Mouse (Mus musculus) neural tube, embryonic 15.5 days (tissue): ENCODE measurements at regions not wholly inside any gene's neighbourhood (a gene's known extent, or its start where the extent isn't known, plus 50 kb on each side); places are given as distances from the start of the nearest gene placed in this dataset.

ENCODE experiments used
- ATAC-seq: fragments of 200-750 bp; cut with Nextera tagmentation; 2 replicates; pipeline ENCODE4 v1.8.0; 2017; ENCODE audit warnings: mild to moderate bottlenecking, moderate TSS enrichment, moderate library complexity; ENCODE audit not compliant: low FRiP score
- H3K27ac ChIP-seq: fragments of 300-500 bp; sonication (generic); replicated peaks from 2 replicates; pipeline ENCODE4 v1.5.1; 2015; ENCODE audit warnings: mild to moderate bottlenecking, inconsistent platforms
- H3K27me3 ChIP-seq: fragments of 300-500 bp; sonication (generic); replicated peaks from 2 replicates; pipeline ENCODE4 v1.6.1; 2015; ENCODE audit warnings: inconsistent platforms
- H3K36me3 ChIP-seq: fragments of 300-500 bp; sonication (generic); 2 replicates; pipeline ENCODE4 v1.6.1; 2015; ENCODE audit warnings: inconsistent platforms
- H3K4me1 ChIP-seq: fragments of 300-500 bp; sonication (generic); 2 replicates; pipeline ENCODE4 v1.6.1; 2015; ENCODE audit warnings: inconsistent platforms
- H3K4me2 ChIP-seq: fragments of 300-500 bp; sonication (generic); 2 replicates; pipeline ENCODE4 v1.6.1; 2015; ENCODE audit warnings: inconsistent platforms, mild to moderate bottlenecking, moderate library complexity
- H3K4me3 ChIP-seq: fragments of 300-500 bp; sonication (generic); replicated peaks from 2 replicates; pipeline ENCODE4 v1.5.1; 2015; ENCODE audit warnings: mild to moderate bottlenecking, inconsistent platforms
- H3K9ac ChIP-seq: fragments of 300-500 bp; sonication (generic); replicated peaks from 2 replicates; pipeline ENCODE4 v1.6.1; 2015; ENCODE audit warnings: mild to moderate bottlenecking, inconsistent platforms
- H3K9me3 ChIP-seq: fragments of 300-500 bp; sonication (generic); replicated peaks from 2 replicates; pipeline ENCODE4 v1.6.1; 2016; ENCODE audit warnings: inconsistent platforms
- WGBS: fragments of 180-500 bp; shearing (Covaris S2); methylation state at CpG from one replicate; pipeline ENCODE4 v1.1.7; 2015; ENCODE audit warnings: mixed read lengths; 5-methylcytosine and 5-hydroxymethylcytosine counted together

DNA sequence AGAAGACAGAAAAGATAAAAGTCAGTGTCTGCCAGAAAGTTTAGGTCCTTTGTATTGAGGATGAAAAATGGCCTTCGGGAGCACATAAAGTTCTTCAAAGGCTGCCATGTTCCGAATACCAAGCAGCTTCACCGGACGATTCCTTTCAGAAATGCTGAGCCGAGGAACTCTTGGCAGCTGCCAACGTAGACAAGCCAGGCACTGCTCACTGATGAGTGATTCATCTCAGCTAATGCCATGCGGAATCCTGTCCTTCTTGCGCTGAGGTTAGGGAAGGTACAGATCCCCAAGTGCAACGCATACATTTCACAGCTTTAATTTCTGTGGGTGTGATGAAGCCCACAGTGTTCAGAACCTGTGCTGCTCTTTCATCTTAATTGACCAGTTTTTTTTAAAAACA is 360.7 kb upstream of the Pdcd1 start:
- Histone ChIP-seq H3K36me3 (no peaks in the 10 kb centered on the region), H3K27me3 (no peaks in the 10 kb centered on the region), H3K9me3 (no peaks in the 10 kb centered on the region), H3K4me1 (peaks cover 6% of the 10 kb centered on the region), H3K4me2 (peak overlapping the region; percentile 31), H3K4me3 (no peak overlapping the region), H3K27ac (0 out of 2 replicates have a peak overlapping the region, but pooled peaks have one; percentile 3), H3K9ac (no peak overlapping the region)
- WGBS, result 15% methylated on average over 9 of the region's 9 CpGs
- ATAC-seq, result peak; percentile 55; the same call in 1 of the 2 replicates

DNA sequence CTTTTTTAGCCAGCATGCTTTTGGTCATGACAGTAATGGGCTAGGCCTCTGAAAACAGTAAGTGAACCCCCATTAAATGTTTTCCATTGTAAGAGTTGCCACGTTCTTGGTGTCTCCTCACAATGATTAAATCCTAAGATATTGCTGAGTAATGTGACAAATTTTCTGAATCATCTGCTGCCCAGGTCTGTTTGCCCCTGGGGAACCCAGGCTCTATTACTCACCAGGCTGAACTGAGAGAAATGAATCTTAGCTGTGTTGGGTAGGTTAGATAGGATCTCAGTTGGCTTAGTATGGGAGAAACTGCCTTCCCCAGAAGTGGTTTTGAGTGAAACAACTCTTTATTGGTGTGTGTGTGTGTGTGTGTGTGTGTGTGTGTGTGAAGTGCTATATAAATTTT is 314.3 kb upstream of the Pdcd1 start:
- no peak for ATAC-seq
- no peak overlapping the region for H3K9ac ChIP-seq
- H3K4me2 ChIP-seq, result no peak overlapping the region
- WGBS, result 95% methylated on average over 1 of the region's 1 CpGs
- H3K36me3 ChIP-seq, result no peaks in the 10 kb centered on the region
- H3K4me3 ChIP-seq, result no peak overlapping the region
- no peaks in the 10 kb centered on the region for H3K27me3 ChIP-seq
- no peaks in the 10 kb centered on the region for H3K4me1 ChIP-seq
- H3K27ac ChIP-seq, result no peak overlapping the region
- H3K9me3 ChIP-seq, result no peaks in the 10 kb centered on the region

DNA sequence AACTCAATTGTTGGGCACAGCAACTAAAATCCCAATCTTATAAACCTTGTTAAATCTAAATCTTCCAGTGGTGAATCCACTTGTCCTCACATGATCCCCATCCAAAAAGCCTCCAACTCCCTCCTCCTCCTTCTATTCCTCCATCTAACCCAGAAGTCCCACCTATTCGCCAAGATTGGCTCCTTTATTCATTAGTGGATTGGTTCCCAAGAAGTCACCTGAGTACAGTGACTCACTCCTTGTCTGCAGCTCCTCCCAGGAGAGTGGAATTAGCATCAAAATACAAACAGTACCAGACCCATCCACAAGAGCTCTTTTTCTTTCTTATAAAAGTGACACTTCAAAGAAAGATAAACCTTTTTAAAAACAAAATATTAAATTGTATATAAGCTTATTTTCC is 304.6 kb upstream of the Pdcd1 start:
- 69% methylated on average over 1 of the region's 1 CpGs for WGBS
- H3K4me1 ChIP-seq, result no peaks in the 10 kb centered on the region
- H3K36me3 ChIP-seq, result no peaks in the 10 kb centered on the region
- H3K9me3 ChIP-seq, result no peaks in the 10 kb centered on the region
- H3K27ac ChIP-seq, result no peak overlapping the region
- no peaks in the 10 kb centered on the region for H3K27me3 ChIP-seq
- no peak overlapping the region for H3K4me2 ChIP-seq
- no peak overlapping the region for H3K9ac ChIP-seq
- H3K4me3 ChIP-seq, result no peak overlapping the region
- ATAC-seq, result no peak

DNA sequence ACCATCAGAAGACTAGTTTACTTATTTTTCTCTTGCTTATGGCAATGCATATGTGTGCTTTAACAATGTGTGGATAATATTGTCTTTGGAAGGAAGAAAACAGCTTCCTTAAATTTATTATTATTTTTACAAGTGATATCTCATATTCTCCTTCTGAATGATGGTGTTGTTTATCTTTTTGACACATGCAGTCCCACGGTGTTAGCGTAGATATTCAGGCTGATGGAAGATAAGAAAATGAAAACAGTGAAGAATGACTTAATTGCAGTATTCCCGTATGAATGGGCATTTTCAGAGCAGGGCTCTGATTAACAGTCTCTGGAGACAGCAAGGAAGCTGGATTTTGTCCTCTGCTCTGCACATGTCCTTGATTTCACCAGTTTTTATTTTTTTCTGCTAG is 303.5 kb upstream of the Pdcd1 start:
- H3K9me3 ChIP-seq, result no peaks in the 10 kb centered on the region
- 67% methylated on average over 3 of the region's 3 CpGs for WGBS
- H3K9ac ChIP-seq, result no peak overlapping the region
- H3K27ac ChIP-seq, result no peak overlapping the region
- no peak overlapping the region for H3K4me2 ChIP-seq
- H3K36me3 ChIP-seq, result no peaks in the 10 kb centered on the region
- H3K27me3 ChIP-seq, result no peaks in the 10 kb centered on the region
- H3K4me3 ChIP-seq, result no peak overlapping the region
- ATAC-seq, result no peak
- no peaks in the 10 kb centered on the region for H3K4me1 ChIP-seq

DNA sequence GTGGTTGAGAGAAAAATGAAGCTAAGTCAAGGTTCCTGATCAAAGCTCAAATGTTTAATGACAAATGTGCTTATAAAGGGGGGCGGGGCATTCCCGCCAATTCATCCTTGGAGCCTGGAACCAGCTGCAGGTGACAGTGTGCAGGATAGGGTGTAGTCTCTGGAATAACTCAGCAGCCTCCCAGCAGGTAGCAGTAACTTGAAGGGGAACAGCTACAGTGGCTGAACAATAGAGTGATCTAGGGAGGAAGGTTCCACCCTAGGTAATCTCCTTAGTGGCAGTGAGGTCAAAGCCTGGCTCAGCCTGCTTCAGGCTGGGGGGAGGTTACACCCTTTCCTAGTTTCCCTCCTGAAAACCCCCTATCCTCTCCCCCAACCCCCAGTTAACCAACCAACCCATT is 290.2 kb upstream of the Pdcd1 start:
- no peaks in the 10 kb centered on the region for H3K9me3 ChIP-seq
- no peak for ATAC-seq
- no peaks in the 10 kb centered on the region for H3K27me3 ChIP-seq
- 93% methylated on average over 2 of the region's 2 CpGs for WGBS
- no peak overlapping the region for H3K27ac ChIP-seq
- H3K36me3 ChIP-seq, result no peaks in the 10 kb centered on the region
- no peaks in the 10 kb centered on the region for H3K4me1 ChIP-seq
- no peak overlapping the region for H3K4me3 ChIP-seq
- no peak overlapping the region for H3K4me2 ChIP-seq
- no peak overlapping the region for H3K9ac ChIP-seq

DNA sequence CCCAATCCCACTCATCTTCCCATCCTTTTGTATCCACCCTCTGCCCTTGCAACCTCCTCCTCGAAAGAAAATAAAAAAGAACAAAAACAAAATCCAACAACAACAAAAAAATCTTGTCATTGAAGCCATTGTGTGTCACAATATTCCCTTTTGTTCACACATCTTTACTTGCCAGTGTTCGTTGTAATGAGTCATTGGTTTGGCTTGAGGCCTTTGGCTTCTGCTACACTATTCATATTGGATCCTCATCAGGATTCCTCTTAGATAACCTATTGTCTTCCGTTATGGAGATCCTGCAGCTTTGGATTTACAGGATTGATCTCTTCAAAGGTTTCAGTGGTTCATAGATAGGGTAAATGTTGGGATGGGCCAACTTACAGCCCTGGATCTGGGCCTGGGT is 288.9 kb upstream of the Pdcd1 start:
- WGBS, result 84% methylated on average over 3 of the region's 3 CpGs

DNA sequence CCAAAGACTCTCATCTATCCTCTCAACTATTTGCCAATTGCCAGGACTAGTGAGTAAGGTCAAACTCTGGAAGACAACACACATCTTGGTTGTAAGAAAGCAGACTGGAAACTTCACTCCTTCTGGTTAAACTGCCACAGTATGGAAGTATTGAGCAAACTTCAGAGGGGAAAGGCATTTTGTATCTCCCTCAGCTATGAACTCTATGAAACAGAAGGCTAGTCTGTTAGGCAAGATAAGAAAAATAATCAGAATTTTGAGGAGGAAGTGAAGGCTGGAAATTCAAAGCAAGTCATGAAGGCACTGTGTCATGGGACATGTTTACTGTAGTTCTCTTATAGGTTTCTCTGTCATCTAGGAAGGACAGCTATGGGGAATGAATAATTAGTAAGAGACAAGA is 265.7 kb upstream of the Pdcd1 start:
- no peak for ATAC-seq
- no peak overlapping the region for H3K4me3 ChIP-seq
- no peak overlapping the region for H3K27ac ChIP-seq
- H3K9me3 ChIP-seq, result no peaks in the 10 kb centered on the region
- no peaks in the 10 kb centered on the region for H3K36me3 ChIP-seq
- H3K27me3 ChIP-seq, result no peaks in the 10 kb centered on the region
- H3K4me2 ChIP-seq, result no peak overlapping the region
- H3K4me1 ChIP-seq, result no peaks in the 10 kb centered on the region
- H3K9ac ChIP-seq, result no peak overlapping the region

More for the DNA sequence above, 288.9 kb upstream of the Pdcd1 start:
- H3K4me2 ChIP-seq, result no peak overlapping the region
- H3K9me3 ChIP-seq, result no peaks in the 10 kb centered on the region
- no peak overlapping the region for H3K4me3 ChIP-seq
- no peaks in the 10 kb centered on the region for H3K4me1 ChIP-seq
- H3K9ac ChIP-seq, result no peak overlapping the region
- no peak overlapping the region for H3K27ac ChIP-seq
- no peaks in the 10 kb centered on the region for H3K36me3 ChIP-seq
- no peaks in the 10 kb centered on the region for H3K27me3 ChIP-seq
- ATAC-seq, result no peak

DNA sequence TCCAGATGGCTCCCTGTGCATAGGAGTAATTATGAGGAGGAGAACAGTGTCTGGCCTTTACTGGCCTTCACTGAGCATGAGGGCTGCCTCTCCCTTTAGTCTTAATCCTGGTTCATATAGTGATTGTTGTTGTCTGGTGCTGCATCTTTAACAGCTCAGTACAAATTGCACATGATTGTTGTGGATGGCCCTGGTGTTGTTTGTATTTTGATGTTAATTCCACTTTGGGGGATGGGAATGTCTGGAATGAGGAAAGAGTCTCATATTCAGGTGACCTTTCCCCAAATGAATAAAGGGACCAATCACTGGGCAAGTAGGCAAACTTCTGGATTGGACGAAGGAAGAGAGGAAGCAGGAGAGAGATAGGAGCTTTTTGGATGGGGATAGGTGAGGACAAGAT is 246.0 kb upstream of the Pdcd1 start:
- no peaks in the 10 kb centered on the region for H3K27me3 ChIP-seq
- no peak overlapping the region for H3K4me3 ChIP-seq
- WGBS, result 85% methylated on average over 1 of the region's 1 CpGs
- no peak for ATAC-seq
- no peak overlapping the region for H3K27ac ChIP-seq
- H3K9ac ChIP-seq, result no peak overlapping the region
- no peaks in the 10 kb centered on the region for H3K9me3 ChIP-seq
- no peak overlapping the region for H3K4me2 ChIP-seq
- no peaks in the 10 kb centered on the region for H3K4me1 ChIP-seq
- no peaks in the 10 kb centered on the region for H3K36me3 ChIP-seq

DNA sequence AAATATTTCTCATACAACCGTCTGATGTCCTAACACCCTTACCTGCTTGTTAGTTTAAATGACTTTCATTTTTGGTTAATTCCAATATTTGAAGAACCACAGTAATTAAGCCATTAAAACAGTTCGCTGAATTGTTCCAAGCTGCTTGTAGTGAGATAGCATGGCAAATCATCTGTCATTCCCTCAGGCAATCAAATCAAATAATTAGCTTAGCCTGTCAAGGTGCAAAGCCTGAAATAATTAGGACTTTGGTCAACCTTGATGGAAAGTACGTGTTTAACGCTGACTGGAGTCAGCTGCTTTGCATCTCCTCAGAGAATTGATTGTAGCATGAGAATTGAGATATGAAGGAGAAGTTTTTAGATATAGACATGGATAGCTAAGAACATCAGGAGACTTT is 220.2 kb upstream of the Pdcd1 start:
- WGBS, result 77% methylated on average over 4 of the region's 4 CpGs

DNA sequence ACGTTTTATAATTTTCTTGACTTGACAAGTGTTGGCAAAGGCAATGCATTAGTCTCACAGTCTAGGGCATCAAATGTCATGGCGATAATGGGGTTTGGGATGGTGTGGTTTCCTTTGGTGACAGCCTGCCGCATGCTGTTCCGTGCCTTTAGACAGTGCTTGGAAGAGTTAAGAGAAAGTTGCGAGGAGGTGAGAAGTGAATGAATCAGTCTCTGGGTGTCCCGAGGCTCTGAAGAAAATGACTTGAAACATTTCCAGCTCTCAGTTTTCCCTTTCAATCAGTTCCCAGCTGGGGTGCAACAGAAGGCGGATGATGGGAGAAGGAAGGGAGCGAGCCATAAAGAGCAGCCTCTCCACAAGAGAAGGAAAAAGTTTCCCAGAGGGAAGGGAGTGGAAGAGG is 211.0 kb upstream of the Pdcd1 start:
- no peak for ATAC-seq
- Histone ChIP-seq H3K9me3 (no peaks in the 10 kb centered on the region), H3K27me3 (no peaks in the 10 kb centered on the region), H3K4me1 (no peaks in the 10 kb centered on the region), H3K9ac (no peak overlapping the region), H3K27ac (no peak overlapping the region), H3K4me2 (no peak overlapping the region), H3K36me3 (no peaks in the 10 kb centered on the region), H3K4me3 (no peak overlapping the region)
- 77% methylated on average over 8 of the region's 8 CpGs for WGBS

More for the DNA sequence above, 220.2 kb upstream of the Pdcd1 start:
- Histone ChIP-seq H3K27ac (no peak overlapping the region), H3K36me3 (no peaks in the 10 kb centered on the region), H3K9me3 (no peaks in the 10 kb centered on the region), H3K4me2 (no peak overlapping the region), H3K27me3 (no peaks in the 10 kb centered on the region), H3K9ac (no peak overlapping the region), H3K4me1 (no peaks in the 10 kb centered on the region), H3K4me3 (no peak overlapping the region)
- no peak for ATAC-seq

DNA sequence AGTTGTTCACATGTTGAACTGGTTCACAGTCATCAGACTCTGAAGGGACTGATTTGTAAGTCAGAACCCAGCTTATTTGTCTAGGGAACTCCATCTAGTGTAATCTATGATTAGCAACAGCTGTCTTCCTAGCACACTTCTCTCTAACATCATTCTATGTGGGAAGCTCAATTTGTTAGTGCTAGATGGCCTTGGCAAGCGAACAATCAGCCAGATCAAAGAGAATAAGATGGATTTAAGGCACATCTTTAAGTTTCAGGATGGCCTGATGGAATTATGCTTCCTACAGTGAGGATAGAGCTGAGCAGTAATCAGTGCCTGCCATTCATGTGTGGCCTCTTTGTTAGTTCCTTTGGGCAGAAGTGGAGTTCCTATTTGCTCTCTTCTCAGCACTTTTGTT is 183.1 kb upstream of the Pdcd1 start:
- H3K36me3 ChIP-seq, result no peaks in the 10 kb centered on the region
- WGBS, result 77% methylated on average over 1 of the region's 1 CpGs

DNA sequence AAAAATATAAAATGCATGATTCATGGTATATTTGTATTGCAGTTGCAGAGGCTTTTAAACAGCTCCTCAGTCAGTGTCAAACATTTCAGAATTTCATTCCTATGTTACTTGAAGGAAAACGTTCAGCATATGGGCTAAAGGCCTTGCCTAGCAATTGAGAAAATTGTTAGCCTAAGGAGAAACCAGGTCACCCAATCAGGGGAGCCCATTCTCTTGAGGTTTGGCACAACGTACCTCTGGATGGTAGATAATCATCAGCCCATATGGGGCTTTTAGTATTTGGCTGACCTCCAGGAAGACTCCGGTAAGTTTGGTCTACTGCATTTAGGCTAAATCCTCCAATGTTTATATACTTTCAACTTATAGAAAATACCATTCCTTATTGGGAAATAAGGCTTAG is 168.7 kb upstream of the Pdcd1 start:
- Histone ChIP-seq H3K9me3 (no peaks in the 10 kb centered on the region), H3K4me2 (no peak overlapping the region), H3K27ac (no peak overlapping the region), H3K36me3 (no peaks in the 10 kb centered on the region), H3K27me3 (no peaks in the 10 kb centered on the region), H3K4me1 (no peaks in the 10 kb centered on the region), H3K9ac (no peak overlapping the region), H3K4me3 (no peak overlapping the region)
- no peak for ATAC-seq
- 56% methylated on average over 3 of the region's 3 CpGs for WGBS

More for the DNA sequence above, 183.1 kb upstream of the Pdcd1 start:
- no peaks in the 10 kb centered on the region for H3K9me3 ChIP-seq
- no peak overlapping the region for H3K4me2 ChIP-seq
- no peak for ATAC-seq
- H3K27ac ChIP-seq, result no peak overlapping the region
- no peaks in the 10 kb centered on the region for H3K4me1 ChIP-seq
- no peak overlapping the region for H3K9ac ChIP-seq
- H3K4me3 ChIP-seq, result no peak overlapping the region
- H3K27me3 ChIP-seq, result no peaks in the 10 kb centered on the region

DNA sequence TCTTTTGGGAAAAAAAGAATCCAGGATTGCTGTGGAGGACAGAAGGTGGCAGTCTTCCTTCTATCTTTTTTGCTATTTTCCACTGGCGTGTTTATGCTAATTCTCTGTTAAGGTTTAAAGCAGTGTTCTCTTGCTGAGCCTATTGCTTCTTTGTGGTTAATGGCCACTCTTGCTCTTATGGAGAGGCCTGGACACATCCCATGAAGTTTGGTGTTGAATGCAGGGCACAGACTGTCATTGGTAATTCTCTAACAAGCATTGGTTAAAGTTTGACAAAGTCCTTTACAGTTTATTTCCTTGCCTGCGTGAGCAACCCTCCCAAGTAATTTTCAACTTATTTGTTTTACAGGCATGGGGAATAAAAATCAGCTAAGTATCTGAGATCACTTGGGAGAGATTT is 165.1 kb upstream of the Pdcd1 start:
- no peak overlapping the region for H3K9ac ChIP-seq
- H3K4me3 ChIP-seq, result no peak overlapping the region
- H3K4me2 ChIP-seq, result no peak overlapping the region
- 57% methylated on average over 2 of the region's 2 CpGs for WGBS
- no peaks in the 10 kb centered on the region for H3K36me3 ChIP-seq
- ATAC-seq, result no peak
- H3K4me1 ChIP-seq, result no peaks in the 10 kb centered on the region
- H3K9me3 ChIP-seq, result no peaks in the 10 kb centered on the region
- no peaks in the 10 kb centered on the region for H3K27me3 ChIP-seq
- no peak overlapping the region for H3K27ac ChIP-seq
